Mouse (Mus musculus): ENCODE results near the gene Ptpn9. TPM values are rescaled to one million over a fixed set of nuclear protein-coding genes. Genes with fewer than 3 reads are reported as not detected.
"Not testable (repeated sequence)": the region's sequence is repeated elsewhere in the genome, so short reads cannot be mapped to it uniquely, and the experiment has no call there.

Gene Ptpn9
- polyA plus RNA-seq, 1 experiment from 2014 or later, result 30.1 TPM

- no peak for ATAC-seq (ENCODE audit: low FRiP score, low read depth)
- Histone ChIP-seq H3K9me3 (no peaks in the 10 kb centered on the region), H3K27me3 (no peaks in the 10 kb centered on the region), H3K36me3 (peaks cover 14% of the 10 kb centered on the region; the same call in 1 of the 2 replicates), H3K4me3 (no peak overlapping the region), H3K4me2 (no peak overlapping the region), H3K4me1 (replicated peaks) (no peaks in the 10 kb centered on the region), H3K27ac (replicated peaks) (no peak overlapping the region), H3K9ac (no peak overlapping the region)
- WGBS, result 85% methylated on average over 3 of the region's 3 CpGs
Measured at GRCm38 (mm10) chr9:56975199-56975598, 19.5 kb upstream of the Ptpn9 start.

- Histone ChIP-seq H3K9ac (no peak overlapping the region), H3K27ac (replicated peaks) (no peak overlapping the region), H3K27me3 (no peaks in the 10 kb centered on the region), H3K36me3 (peaks cover 25% of the 10 kb centered on the region), H3K4me2 (no peak overlapping the region), H3K4me1 (replicated peaks) (no peaks in the 10 kb centered on the region), H3K4me3 (no peak overlapping the region), H3K9me3 (no peaks in the 10 kb centered on the region)
- ATAC-seq (ENCODE audit: low FRiP score, low read depth), result no peak
- 96% methylated on average over 6 of the region's 6 CpGs for WGBS
Measured at GRCm38 (mm10) chr9:56980186-56980585, 14.5 kb upstream of the Ptpn9 start.

- H3K27me3 ChIP-seq, result no peaks in the 10 kb centered on the region
- peaks cover 25% of the 10 kb centered on the region for H3K36me3 ChIP-seq
- H3K9me3 ChIP-seq, result no peaks in the 10 kb centered on the region
- ATAC-seq (ENCODE audit: low FRiP score, low read depth), result no peak
- H3K27ac ChIP-seq (replicated peaks), result no peak overlapping the region
- H3K4me2 ChIP-seq, result no peak overlapping the region
- 71% methylated on average over 1 of the region's 1 CpGs for WGBS
- H3K4me3 ChIP-seq, result no peak overlapping the region
- no peak overlapping the region for H3K9ac ChIP-seq
- H3K4me1 ChIP-seq (replicated peaks), result no peaks in the 10 kb centered on the region
Measured at GRCm38 (mm10) chr9:56981502-56981901, 13.2 kb upstream of the Ptpn9 start.

- peak overlapping the region; percentile 85 for H3K4me3 ChIP-seq
- H3K36me3 ChIP-seq, result no peaks in the 10 kb centered on the region
- ATAC-seq (ENCODE audit: low FRiP score, low read depth), result peak; percentile 57
- peaks cover 30% of the 10 kb centered on the region for H3K4me1 ChIP-seq (replicated peaks)
- H3K27ac ChIP-seq (replicated peaks), result peak overlapping the region; percentile 91
- peak overlapping the region; percentile 95 for H3K9ac ChIP-seq
- WGBS, result under 1% methylated on average over 71 of the region's 80 CpGs
- no peaks in the 10 kb centered on the region for H3K9me3 ChIP-seq
- H3K27me3 ChIP-seq, result no peaks in the 10 kb centered on the region
- H3K4me2 ChIP-seq, result peak overlapping the region; percentile 84
Measured at GRCm38 (mm10) chr9:56995198-56996027, 690 bp downstream of the Ptpn9 start.

GRCm38 (mm10) chr9:56996028-56996346 is 1.3 kb downstream of the Ptpn9 start:
- WGBS, result under 1% methylated on average over 5 of the region's 5 CpGs
- no peaks in the 10 kb centered on the region for H3K9me3 ChIP-seq
- no peaks in the 10 kb centered on the region for H3K36me3 ChIP-seq
- H3K27ac ChIP-seq (replicated peaks), result peak overlapping the region; percentile 91
- peak overlapping the region; percentile 84 for H3K4me2 ChIP-seq
- peaks cover 30% of the 10 kb centered on the region for H3K4me1 ChIP-seq (replicated peaks)
- peak; percentile 18; the same call in 1 of the 2 replicates for ATAC-seq (ENCODE audit: low FRiP score, low read depth)
- H3K27me3 ChIP-seq, result no peaks in the 10 kb centered on the region
- peak overlapping the region; percentile 85 for H3K4me3 ChIP-seq
- peak overlapping the region; percentile 95 for H3K9ac ChIP-seq

GRCm38 (mm10) chr9:56997206-56997605 is 2.5 kb downstream of the Ptpn9 start:
- not testable (repeated sequence) for H3K4me3 ChIP-seq; ATAC-seq (ENCODE audit: low FRiP score, low read depth); H3K27me3 ChIP-seq; H3K9me3 ChIP-seq; H3K27ac ChIP-seq (replicated peaks); H3K36me3 ChIP-seq; H3K9ac ChIP-seq
- H3K4me1 ChIP-seq (replicated peaks), result peaks cover 30% of the 10 kb centered on the region
- WGBS, result 86% methylated on average over 1 of the region's 1 CpGs
- H3K4me2 ChIP-seq, result peak overlapping the region; percentile 84

GRCm38 (mm10) chr9:57003011-57003410 is 8.3 kb downstream of the Ptpn9 start:
- Histone ChIP-seq H3K9me3 (no peaks in the 10 kb centered on the region), H3K4me3 (no peak overlapping the region), H3K9ac (no peak overlapping the region), H3K4me2 (no peak overlapping the region), H3K4me1 (replicated peaks) (0 out of 2 replicates have a peak, but pooled peaks cover 10% of the 10 kb centered on the region), H3K27me3 (no peaks in the 10 kb centered on the region), H3K36me3 (0 out of 2 replicates have a peak, but pooled peaks cover 6% of the 10 kb centered on the region), H3K27ac (replicated peaks) (no peak overlapping the region)
- no peak for ATAC-seq (ENCODE audit: low FRiP score, low read depth)
- WGBS, result 77% methylated on average over 4 of the region's 4 CpGs

- WGBS, result 94% methylated on average over 1 of the region's 1 CpGs
- H3K4me2 ChIP-seq, result no peak overlapping the region
Measured at GRCm38 (mm10) chr9:57012393-57012792, 17.7 kb downstream of the Ptpn9 start.

GRCm38 (mm10) chr9:57012895-57013294 is 18.2 kb downstream of the Ptpn9 start:
- WGBS, result 91% methylated on average over 4 of the region's 4 CpGs
- Histone ChIP-seq H3K27ac (replicated peaks) (no peak overlapping the region), H3K27me3 (no peaks in the 10 kb centered on the region), H3K4me1 (replicated peaks) (no peaks in the 10 kb centered on the region), H3K4me2 (no peak overlapping the region), H3K4me3 (no peak overlapping the region), H3K9me3 (no peaks in the 10 kb centered on the region), H3K9ac (no peak overlapping the region), H3K36me3 (peaks cover 11% of the 10 kb centered on the region)
- ATAC-seq (ENCODE audit: low FRiP score, low read depth), result no peak

More at GRCm38 (mm10) chr9:57012393-57012792, 17.7 kb downstream of the Ptpn9 start:
- Histone ChIP-seq H3K9me3 (no peaks in the 10 kb centered on the region), H3K36me3 (peaks cover 13% of the 10 kb centered on the region), H3K4me1 (replicated peaks) (no peaks in the 10 kb centered on the region), H3K27ac (replicated peaks) (no peak overlapping the region), H3K9ac (no peak overlapping the region), H3K27me3 (no peaks in the 10 kb centered on the region), H3K4me3 (no peak overlapping the region)
- no peak for ATAC-seq (ENCODE audit: low FRiP score, low read depth)

- H3K4me1 ChIP-seq (replicated peaks), result no peaks in the 10 kb centered on the region
- 94% methylated on average over 1 of the region's 1 CpGs for WGBS
- no peak for ATAC-seq (ENCODE audit: low FRiP score, low read depth)
- no peaks in the 10 kb centered on the region for H3K9me3 ChIP-seq
- H3K36me3 ChIP-seq, result peaks cover 11% of the 10 kb centered on the region
- no peaks in the 10 kb centered on the region for H3K27me3 ChIP-seq
- H3K4me3 ChIP-seq, result no peak overlapping the region
- H3K27ac ChIP-seq (replicated peaks), result no peak overlapping the region
- H3K4me2 ChIP-seq, result no peak overlapping the region
- H3K9ac ChIP-seq, result no peak overlapping the region
Measured at GRCm38 (mm10) chr9:57013756-57014155, 19.0 kb downstream of the Ptpn9 start.

- Histone ChIP-seq H3K4me3 (no peak overlapping the region), H3K9ac (no peak overlapping the region), H3K4me1 (replicated peaks) (no peaks in the 10 kb centered on the region), H3K27ac (replicated peaks) (no peak overlapping the region), H3K27me3 (no peaks in the 10 kb centered on the region), H3K9me3 (no peaks in the 10 kb centered on the region), H3K4me2 (no peak overlapping the region), H3K36me3 (peaks cover 11% of the 10 kb centered on the region)
- 88% methylated on average over 1 of the region's 1 CpGs for WGBS
- no peak for ATAC-seq (ENCODE audit: low FRiP score, low read depth)
Measured at GRCm38 (mm10) chr9:57014766-57015165, 20.0 kb downstream of the Ptpn9 start.

- WGBS, result 76% methylated on average over 1 of the region's 1 CpGs
Measured at GRCm38 (mm10) chr9:57017631-57018030, 22.9 kb downstream of the Ptpn9 start.

More at GRCm38 (mm10) chr9:57017631-57018030, 22.9 kb downstream of the Ptpn9 start:
- no peak overlapping the region; the same call in 1 of the 2 replicates for H3K27ac ChIP-seq (replicated peaks)
- no peak overlapping the region for H3K4me2 ChIP-seq
- H3K9me3 ChIP-seq, result no peaks in the 10 kb centered on the region
- H3K4me3 ChIP-seq, result no peak overlapping the region
- no peak for ATAC-seq (ENCODE audit: low FRiP score, low read depth)
- H3K9ac ChIP-seq, result no peak overlapping the region
- H3K36me3 ChIP-seq, result peaks cover 28% of the 10 kb centered on the region
- no peaks in the 10 kb centered on the region for H3K27me3 ChIP-seq
- H3K4me1 ChIP-seq (replicated peaks), result no peaks in the 10 kb centered on the region
